Mouse (Mus musculus): Measurements from ENCODE around the gene Rlim. TPM values are rescaled to one million over a fixed set of nuclear protein-coding genes. Genes with fewer than 3 reads are reported as not detected.

The Rlim gene
- polyA plus RNA-seq, 1 experiment from 2014 or later = 32.7 TPM

DNA sequence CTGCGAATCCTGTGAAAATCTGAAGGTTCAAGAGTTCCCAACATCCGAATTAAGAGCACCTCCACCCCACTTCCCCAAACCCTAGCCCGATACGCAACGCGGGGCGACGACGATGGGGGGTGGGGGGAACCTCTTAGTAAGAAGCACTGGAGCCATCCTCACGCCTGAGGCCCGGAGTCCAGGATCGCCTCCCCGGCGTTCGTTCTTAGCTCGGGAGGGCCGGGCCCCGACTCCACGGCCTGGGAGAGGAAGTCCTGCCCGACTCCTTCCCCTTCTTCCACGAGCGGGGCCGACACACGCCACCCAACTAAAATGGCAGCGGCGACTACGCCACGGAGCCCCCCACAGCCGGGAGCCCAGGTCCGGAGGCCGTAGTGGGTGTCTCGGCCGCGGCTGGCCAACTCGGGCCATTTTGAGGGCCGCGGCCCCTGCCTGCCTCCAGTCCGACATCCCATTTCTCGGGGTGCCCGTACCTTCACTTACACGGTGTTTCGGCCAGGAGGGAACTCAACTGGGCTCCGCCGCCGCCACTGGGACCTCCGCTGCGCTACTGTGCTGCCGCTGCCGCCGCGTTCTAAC lies 405 bp downstream of the Rlim start:
- Histone ChIP-seq H3K27ac (peak overlapping the region; percentile 93), H3K4me1 (no peaks in the 10 kb centered on the region), H3K27me3 (peaks cover 19% of the 10 kb centered on the region), H3K4me2 (peak overlapping the region; percentile 57), H3K36me3 (no peaks in the 10 kb centered on the region), H3K9ac (peak overlapping the region; percentile 88), H3K4me3 (peak overlapping the region; percentile 65), H3K9me3 (no peaks in the 10 kb centered on the region)
- peak; percentile 33; the same call in 1 of the 2 replicates for ATAC-seq (ENCODE audit: insufficient number of reproducible peaks, insufficient read depth, low FRiP score, low TSS enrichment, low read depth)
- WGBS = 25% methylated on average over 51 of the region's 51 CpGs

GRCm38 (mm10) chrX:103980036-103980435 lies 1.0 kb downstream of the Rlim start:
- no peak for ATAC-seq (ENCODE audit: insufficient number of reproducible peaks, insufficient read depth, low FRiP score, low TSS enrichment, low read depth)
- Histone ChIP-seq H3K36me3 (no peaks in the 10 kb centered on the region), H3K4me2 (peak overlapping the region; percentile 57), H3K9me3 (no peaks in the 10 kb centered on the region), H3K4me1 (no peaks in the 10 kb centered on the region), H3K9ac (peak overlapping the region; percentile 88), H3K27me3 (peaks cover 17% of the 10 kb centered on the region), H3K4me3 (peak overlapping the region; percentile 65), H3K27ac (peak overlapping the region; percentile 93)
- 17% methylated on average over 12 of the region's 12 CpGs for WGBS

DNA sequence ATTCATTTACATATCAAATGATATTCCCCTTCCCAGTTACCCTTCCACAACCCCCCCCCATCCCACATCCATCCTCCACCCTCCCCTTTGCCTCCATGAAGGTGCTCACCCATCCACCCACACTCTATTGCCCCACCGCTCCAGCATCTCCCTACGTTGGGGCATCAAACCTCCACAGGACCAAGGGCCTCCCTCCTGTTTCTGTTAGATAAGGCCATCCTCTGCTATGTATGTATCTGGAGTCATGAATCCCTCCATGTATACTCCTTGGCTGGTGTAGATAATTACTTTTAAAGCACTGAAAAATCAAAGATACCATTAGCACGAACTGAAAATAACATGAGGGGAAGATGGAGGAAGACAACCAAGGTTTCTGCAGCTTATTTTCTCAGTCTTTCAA lies 41.4 kb downstream of the Rlim start:
- WGBS = 81% methylated on average over 3 of the region's 3 CpGs
- Histone ChIP-seq H3K9me3 (no peaks in the 10 kb centered on the region), H3K9ac (no peak overlapping the region), H3K4me2 (no peak overlapping the region), H3K27me3 (peaks cover 25% of the 10 kb centered on the region), H3K27ac (no peak overlapping the region), H3K36me3 (no peaks in the 10 kb centered on the region), H3K4me1 (no peaks in the 10 kb centered on the region), H3K4me3 (no peak overlapping the region)
- ATAC-seq (ENCODE audit: insufficient number of reproducible peaks, insufficient read depth, low FRiP score, low TSS enrichment, low read depth) = no peak

DNA sequence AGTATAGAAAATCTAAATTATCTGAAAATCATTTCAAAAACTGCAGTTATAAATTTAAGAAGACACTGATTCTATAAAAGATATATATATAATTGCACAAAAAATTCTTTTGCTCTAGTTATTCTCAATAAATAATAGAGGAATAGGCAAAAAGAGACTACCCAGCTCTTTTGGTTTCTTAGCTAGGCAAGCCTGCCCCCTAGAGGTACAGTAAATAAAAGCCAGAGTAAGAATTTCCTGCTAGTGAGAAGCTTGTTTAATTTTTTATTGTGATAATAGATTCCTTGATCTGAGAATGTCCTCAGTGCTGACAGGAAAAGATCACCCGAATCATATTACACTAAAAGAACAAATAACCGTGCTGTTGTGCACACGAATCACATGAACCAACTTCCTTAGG lies 43.8 kb downstream of the Rlim start:
- 26% methylated on average over 3 of the region's 3 CpGs for WGBS
- Histone ChIP-seq H3K4me1 (no peaks in the 10 kb centered on the region), H3K9ac (no peak overlapping the region), H3K27me3 (peaks cover 21% of the 10 kb centered on the region), H3K4me3 (no peak overlapping the region), H3K9me3 (no peaks in the 10 kb centered on the region), H3K27ac (no peak overlapping the region), H3K36me3 (no peaks in the 10 kb centered on the region), H3K4me2 (no peak overlapping the region)
- no peak for ATAC-seq (ENCODE audit: insufficient number of reproducible peaks, insufficient read depth, low FRiP score, low TSS enrichment, low read depth)

GRCm38 (mm10) chrX:103922436-103922835 lies 58.6 kb downstream of the Rlim start:
- Histone ChIP-seq H3K4me3 (no peak overlapping the region), H3K27ac (no peak overlapping the region), H3K9me3 (no peaks in the 10 kb centered on the region), H3K9ac (no peak overlapping the region), H3K36me3 (no peaks in the 10 kb centered on the region), H3K4me2 (no peak overlapping the region), H3K27me3 (peaks cover 43% of the 10 kb centered on the region), H3K4me1 (no peaks in the 10 kb centered on the region)
- ATAC-seq (ENCODE audit: insufficient number of reproducible peaks, insufficient read depth, low FRiP score, low TSS enrichment, low read depth) = no peak
- WGBS = 38% methylated on average over 2 of the region's 2 CpGs

- 57% methylated on average over 5 of the region's 5 CpGs for WGBS
- H3K9ac ChIP-seq = no peak overlapping the region
- H3K36me3 ChIP-seq = no peaks in the 10 kb centered on the region
- peaks cover 52% of the 10 kb centered on the region for H3K27me3 ChIP-seq
- H3K9me3 ChIP-seq = no peaks in the 10 kb centered on the region
- ATAC-seq (ENCODE audit: insufficient number of reproducible peaks, insufficient read depth, low FRiP score, low TSS enrichment, low read depth) = no peak
- no peak overlapping the region for H3K27ac ChIP-seq
- no peak overlapping the region for H3K4me2 ChIP-seq
- no peaks in the 10 kb centered on the region for H3K4me1 ChIP-seq
- no peak overlapping the region for H3K4me3 ChIP-seq
Measured at GRCm38 (mm10) chrX:103918954-103919353, 62.1 kb downstream of the Rlim start.

DNA sequence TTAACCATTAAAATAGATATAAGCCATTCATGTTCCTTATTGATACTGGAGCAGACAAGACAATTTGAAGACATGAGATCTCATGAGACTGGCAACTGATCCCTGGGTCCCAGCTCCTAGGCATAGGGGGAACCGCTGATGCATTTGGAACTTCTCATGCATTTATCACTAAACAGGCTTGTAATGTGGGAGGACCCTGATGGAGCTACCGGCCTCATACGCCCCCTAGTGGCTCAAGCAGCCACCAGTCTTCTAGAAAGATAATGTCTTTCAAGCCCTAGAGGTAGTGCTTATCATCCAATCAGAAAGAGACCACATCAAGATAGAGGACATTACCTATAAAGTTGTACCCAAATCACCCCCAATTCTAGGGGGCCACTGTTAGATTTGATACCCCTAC lies 66.3 kb downstream of the Rlim start:
- Histone ChIP-seq H3K27ac (no peak overlapping the region), H3K27me3 (peaks cover 52% of the 10 kb centered on the region), H3K9me3 (no peaks in the 10 kb centered on the region), H3K36me3 (no peaks in the 10 kb centered on the region), H3K4me3 (no peak overlapping the region), H3K9ac (no peak overlapping the region), H3K4me1 (no peaks in the 10 kb centered on the region), H3K4me2 (no peak overlapping the region)
- ATAC-seq (ENCODE audit: insufficient number of reproducible peaks, insufficient read depth, low FRiP score, low TSS enrichment, low read depth) = 0 out of 2 replicates have a peak, but pooled peaks have one; percentile 43
- WGBS = 17% methylated on average over 3 of the region's 3 CpGs

Other genes with a start within 250 kb of the Rlim start
- 14.8 and 16.5 TPM in 2 replicates for gene Slc16a2, start 159.3 kb downstream of the Rlim start, polyA plus RNA-seq (2015; fragmentation: Nextera tagmentation; extraction: Ambion mirVana)
- 1.7 and 2.6 TPM in 2 replicates for gene Nexmif, start 219.9 kb upstream of the Rlim start, polyA plus RNA-seq (2015; fragmentation: Nextera tagmentation; extraction: Ambion mirVana)